Mouse (Mus musculus) testis, adult 10 weeks (tissue): ENCODE data around the gene Dnah7c. TPM values are rescaled to one million over a fixed set of nuclear protein-coding genes. Genes with fewer than 3 reads are reported as not detected.

Experiments
- polyA plus RNA-seq: library from polyadenylated mRNA; stranded (reverse); fragments of 350-450 nt; fragmentation: Illumina TruSeq; extraction: RNeasy Lipid Tissue Mini Kit (QIAGEN cat#74804); gene quantifications from one replicate; pipeline ENCODE4 v1.2.3, GENCODE M21; 2014; ENCODE audit warnings: low read depth, low replicate concordance

Dnah7c gene
- 52.8 TPM for polyA plus RNA-seq

DNA sequence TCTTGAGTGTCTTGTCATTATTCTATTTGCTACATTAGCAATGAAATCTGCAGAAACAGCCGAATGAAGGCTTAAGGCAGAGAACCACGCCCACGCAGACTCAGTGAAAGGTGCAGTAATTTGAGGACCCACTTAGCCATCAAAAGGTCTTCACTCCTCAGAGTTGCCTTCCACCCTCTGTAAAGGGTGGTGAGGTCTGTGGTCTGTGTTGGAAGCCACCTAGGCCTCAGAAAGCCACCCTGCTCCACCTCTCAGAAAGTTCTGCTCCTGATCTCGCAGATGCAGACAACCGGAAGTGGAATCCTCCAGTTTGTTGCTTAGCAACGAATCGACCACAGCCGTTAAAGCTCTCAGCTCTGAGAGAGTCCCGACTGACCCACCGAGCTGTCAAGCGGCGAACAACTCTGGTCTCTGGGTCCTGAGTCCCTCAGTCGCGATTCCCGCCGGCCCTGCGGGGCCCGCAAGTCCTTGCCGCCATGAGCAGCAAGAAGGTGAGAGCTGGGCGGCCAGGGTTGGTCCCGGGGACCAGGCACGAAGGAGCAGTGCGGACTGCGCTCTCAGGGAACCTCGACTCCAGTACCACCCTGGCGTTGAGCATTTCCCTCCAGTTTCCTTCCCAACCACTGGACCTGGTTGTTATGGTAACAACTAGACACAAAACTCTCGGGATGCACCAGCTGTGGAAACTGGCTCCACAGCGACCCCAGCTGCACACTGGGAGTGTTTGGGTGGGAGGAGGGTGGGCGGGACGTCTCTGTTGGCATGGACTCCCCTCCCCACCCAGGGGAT lies at the start of gene Dnah7c:
Dnah7c (plus strand) TSS at position 456 of the 789 bp plus-strand sequence.

